Mouse (Mus musculus): ENCODE measurements around the gene Stxbp3.

The Stxbp3 gene

GRCm38 (mm10) chr3:108764976-108765375 lies 75.3 kb downstream of the Stxbp3 start:
- no peak for DNase-seq (ENCODE audit: low read depth, low spot score)

- DNase-seq (ENCODE audit: low read depth, low spot score): no peak
Observed at GRCm38 (mm10) chr3:108763691-108764090, 76.6 kb downstream of the Stxbp3 start.

- DNase-seq (ENCODE audit: low read depth, low spot score): no peak
Observed at GRCm38 (mm10) chr3:108762597-108763111, 77.7 kb downstream of the Stxbp3 start.

- DNase-seq (ENCODE audit: low read depth, low spot score): no peak
Observed at GRCm38 (mm10) chr3:108759566-108760420, 80.5 kb downstream of the Stxbp3 start.

GRCm38 (mm10) chr3:108757570-108757969 lies 82.8 kb downstream of the Stxbp3 start:
- no peak for DNase-seq (ENCODE audit: low read depth, low spot score)

- DNase-seq (ENCODE audit: low read depth, low spot score): no peak
Observed at GRCm38 (mm10) chr3:108756131-108756530, 84.2 kb downstream of the Stxbp3 start.

GRCm38 (mm10) chr3:108755542-108755941 lies 84.8 kb downstream of the Stxbp3 start:
- DNase-seq (ENCODE audit: low read depth, low spot score): no peak

GRCm38 (mm10) chr3:108754541-108754940 lies 85.8 kb downstream of the Stxbp3 start:
- no peak for DNase-seq (ENCODE audit: low read depth, low spot score)

GRCm38 (mm10) chr3:108751691-108752090 lies 88.6 kb downstream of the Stxbp3 start:
- no peak for DNase-seq (ENCODE audit: low read depth, low spot score)

GRCm38 (mm10) chr3:108751061-108751460 lies 89.3 kb downstream of the Stxbp3 start:
- no peak for DNase-seq (ENCODE audit: low read depth, low spot score)

GRCm38 (mm10) chr3:108744060-108744459 lies 96.3 kb downstream of the Stxbp3 start:
- no peak for DNase-seq (ENCODE audit: low read depth, low spot score)
